Mouse (Mus musculus): ENCODE data around the gene Usp21.

- TF ChIP-seq CTCF (IDR thresholded peaks at IDR 0.05; ENCODE audit: insufficient read depth, low read depth, low read length), result no peak
- no peak for TF ChIP-seq POLR2A (IDR thresholded peaks at IDR 0.05; ENCODE audit: insufficient read depth, low read depth, low read length)
Measured at GRCm38 (mm10) chr1:171279012-171279705, 8.6 kb downstream of the Usp21 start.

Data from olfactory bulb, adult 2 months (tissue).